Comparison of ENCODE assay signal across 33 mouse cellular contexts in the genomic region with DNA sequence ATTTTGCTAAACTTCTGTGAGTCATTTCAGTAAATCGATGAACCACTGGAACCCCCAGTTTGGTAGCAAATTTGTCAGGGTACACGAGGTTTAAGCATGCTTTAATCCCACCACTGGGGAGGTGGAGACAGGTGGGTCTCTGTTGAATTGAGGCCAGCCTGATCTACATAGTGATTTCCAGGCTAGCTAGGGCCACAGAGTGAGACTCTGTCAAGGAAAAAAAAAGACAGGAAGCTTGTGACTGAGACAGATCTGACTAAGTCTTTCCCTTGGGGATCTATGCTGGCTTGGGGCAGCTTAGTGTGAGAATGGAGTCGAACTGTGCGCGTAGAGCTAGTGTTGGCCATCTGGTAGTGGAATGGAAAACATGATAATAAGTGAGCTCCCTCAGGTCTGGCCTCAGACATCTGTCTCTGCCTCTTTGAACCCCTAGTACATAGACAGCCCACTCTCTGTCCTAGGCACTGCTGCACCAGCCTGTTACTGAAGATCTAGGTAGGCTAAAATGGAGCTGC. TPM values are rescaled to one million over a fixed set of nuclear protein-coding genes. Genes with fewer than 3 reads are reported as not detected.
A peak's percentile ranks its signal among the peaks of the same experiment; 100 is the strongest.
DNase-seq lines count a peak whose midpoint lies in the region; ATAC-seq and TF ChIP-seq lines count a peak whose summit lies in the region.
"Had no signal": no experiment of that assay in that cellular context is flagged by ENCODE, and none has a peak within 500 bp of the region (broad histone marks: within the 10 kb centered on the region; RNA-seq: fewer than 3 reads in every experiment).

No protein-coding gene starts in this region.

- no peaks in the 10 kb centered on the region for H3K27me3 ChIP-seq in midbrain, embryonic 11.5 days (ENCODE audit: control insufficient read depth, insufficient read depth, low read length)
- no peaks in the 10 kb centered on the region for H3K27me3 ChIP-seq in midbrain, postnatal 0 days (ENCODE audit: insufficient read depth, low read length)
- H3K27me3 ChIP-seq: embryonic facial prominence, embryonic 15.5 days; forebrain, embryonic 13.5 days; hindbrain, embryonic 15.5 days; intestine, embryonic 15.5 days; liver, embryonic 15.5 days; neural tube, embryonic 13.5 days; stomach, embryonic 15.5 days had no signal

- H3K27ac ChIP-seq in gastrocnemius, adult 2 months, result peak overlapping the region; percentile 48
- no peak overlapping the region for H3K27ac ChIP-seq in midbrain, embryonic 11.5 days (ENCODE audit: low read depth, low read length)
- no peak overlapping the region for H3K27ac ChIP-seq in midbrain, postnatal 0 days (ENCODE audit: low read depth, low read length)
- H3K27ac ChIP-seq: embryonic facial prominence, embryonic 10.5 days; embryonic facial prominence, embryonic 15.5 days; forebrain, embryonic 13.5 days; heart, adult 2 months; hindbrain, embryonic 10.5 days; hindbrain, embryonic 15.5 days; intestine, embryonic 15.5 days; kidney, postnatal 0 days; liver, embryonic 15.5 days; lung, embryonic 15.5 days; midbrain, embryonic 10.5 days; neural tube, embryonic 13.5 days; stomach, embryonic 15.5 days had no signal

- H3K4me2 ChIP-seq in midbrain, embryonic 11.5 days, result no peak overlapping the region
- H3K4me2 ChIP-seq in midbrain, postnatal 0 days (ENCODE audit: low read depth, low read length, poor library complexity, severe bottlenecking), result no peak overlapping the region
- H3K4me2 ChIP-seq: embryonic facial prominence, embryonic 15.5 days; forebrain, embryonic 13.5 days; hindbrain, embryonic 15.5 days; intestine, embryonic 15.5 days; liver, embryonic 15.5 days; lung, embryonic 15.5 days; neural tube, embryonic 13.5 days; stomach, embryonic 15.5 days had no signal

- H3K36me3 ChIP-seq in midbrain, embryonic 11.5 days (ENCODE audit: control insufficient read depth, insufficient read depth, low read length), result no peaks in the 10 kb centered on the region
- H3K36me3 ChIP-seq in midbrain, postnatal 0 days (ENCODE audit: insufficient read depth, low read length), result no peaks in the 10 kb centered on the region
- H3K36me3 ChIP-seq: embryonic facial prominence, embryonic 10.5 days; embryonic facial prominence, embryonic 15.5 days; hindbrain, embryonic 10.5 days; hindbrain, embryonic 15.5 days; intestine, embryonic 15.5 days; liver, embryonic 15.5 days; lung, embryonic 15.5 days; midbrain, embryonic 10.5 days; neural tube, embryonic 13.5 days; stomach, embryonic 15.5 days had no signal

- no peak for DNase-seq in gastrocnemius, adult 2 months
- no peak for DNase-seq in gastrocnemius, postnatal 25 days
- DNase-seq in midbrain, embryonic 11.5 days (ENCODE audit: low spot score, missing footprints), result peak; percentile 64
- no peak for DNase-seq in midbrain, postnatal 0 days (ENCODE audit: low spot score)
- DNase-seq in T-cell, adult 2 months (ENCODE audit: low spot score), result no peak
- DNase-seq in layer of hippocampus, postnatal 14 days (ENCODE audit: low spot score in 2 of 2), result no peak

- 79% methylated on average over 5 of the region's 5 CpGs for WGBS in midbrain, embryonic 11.5 days
- WGBS in midbrain, postnatal 0 days, result 56% methylated on average over 5 of the region's 5 CpGs

- H3K9ac ChIP-seq in midbrain, embryonic 11.5 days (ENCODE audit: low read length), result no peak overlapping the region
- no peak overlapping the region for H3K9ac ChIP-seq in midbrain, postnatal 0 days (replicated peaks; ENCODE audit: low read length, poor library complexity, severe bottlenecking)
- H3K9ac ChIP-seq: embryonic facial prominence, embryonic 15.5 days; forebrain, embryonic 13.5 days; hindbrain, embryonic 15.5 days; intestine, embryonic 15.5 days; liver, embryonic 15.5 days; lung, embryonic 15.5 days; neural tube, embryonic 13.5 days; stomach, embryonic 15.5 days had no signal

- no peaks in the 10 kb centered on the region for H3K4me1 ChIP-seq in midbrain, embryonic 11.5 days (ENCODE audit: control insufficient read depth, insufficient read depth, low read length)
- H3K4me1 ChIP-seq in midbrain, postnatal 0 days (ENCODE audit: insufficient read depth, low read length), result no peaks in the 10 kb centered on the region
- H3K4me1 ChIP-seq: embryonic facial prominence, embryonic 10.5 days; forebrain, embryonic 13.5 days; hindbrain, embryonic 15.5 days; lung, embryonic 15.5 days; neural tube, embryonic 13.5 days; stomach, embryonic 15.5 days had no signal

- no peak for ATAC-seq in midbrain, embryonic 11.5 days (ENCODE audit: low FRiP score)
- no peak for ATAC-seq in midbrain, postnatal 0 days (ENCODE audit: low FRiP score)
- ATAC-seq in activated CD4-positive, CD25-positive, alpha-beta regulatory T cell, adult 4 months, result peak; percentile 63
- ATAC-seq: forebrain, embryonic 13.5 days; intestine, embryonic 15.5 days; midbrain, embryonic 16.5 days had no signal

- intact Hi-C loops in gastrocnemius, adult 2 months (cut with DNase I), result no loop called here

- TF ChIP-seq CTCF in gastrocnemius, adult 2 months (IDR thresholded peaks at IDR 0.05), result no peak
- TF ChIP-seq CTCF in midbrain, postnatal 0 days (IDR thresholded peaks at IDR 0.05), result no peak

- no peak overlapping the region for H3K4me3 ChIP-seq in gastrocnemius, adult 2 months
- H3K4me3 ChIP-seq in midbrain, embryonic 11.5 days (ENCODE audit: low read depth, low read length), result no peak overlapping the region
- no peak overlapping the region for H3K4me3 ChIP-seq in midbrain, postnatal 0 days (ENCODE audit: low read depth, low read length)
- H3K4me3 ChIP-seq: embryonic facial prominence, embryonic 10.5 days; embryonic facial prominence, embryonic 15.5 days; forebrain, embryonic 13.5 days; heart, adult 2 months; hindbrain, embryonic 10.5 days; hindbrain, embryonic 15.5 days; intestine, embryonic 15.5 days; liver, embryonic 15.5 days; lung, embryonic 15.5 days; midbrain, embryonic 10.5 days; myocyte; neural tube, embryonic 13.5 days; stomach, embryonic 15.5 days had no signal

- no peaks in the 10 kb centered on the region for H3K9me3 ChIP-seq in midbrain, embryonic 11.5 days (ENCODE audit: control insufficient read depth, low read length)
- no peaks in the 10 kb centered on the region for H3K9me3 ChIP-seq in midbrain, postnatal 0 days (ENCODE audit: low read length)
- H3K9me3 ChIP-seq: embryonic facial prominence, embryonic 10.5 days; embryonic facial prominence, embryonic 15.5 days; hindbrain, embryonic 10.5 days; hindbrain, embryonic 15.5 days; intestine, embryonic 15.5 days; liver, embryonic 15.5 days; lung, embryonic 15.5 days; midbrain, embryonic 10.5 days; neural tube, embryonic 13.5 days; stomach, embryonic 15.5 days had no signal

RNA-seq across cellular contexts. Expression of gene Gstp2, which starts 6.8 kb away (rescaled TPM):
- 100 to 1,000 TPM; 169 to 183 TPM for total RNA-seq in gastrocnemius, adult 2 months (2021)
- total RNA-seq in gastrocnemius, postnatal 25 days (2021), result 100 to 1,000 TPM; 118 to 133 TPM
- 1.1 and 3.8 TPM in 2 replicates for polyA plus RNA-seq in midbrain, embryonic 11.5 days (2014; fragmentation: Nextera tagmentation; extraction: Ambion mirVana)
- total RNA-seq in midbrain, postnatal 0 days (2014; rRNA removed), result 3.6 TPM in 1 of 2 replicates, not detected in the other
- 2.4 and 4.1 TPM in 2 replicates for polyA plus RNA-seq in midbrain, postnatal 0 days (2015; fragmentation: Nextera tagmentation; extraction: Ambion mirVana)
- 10 to 100 TPM; 11.1 to 23.5 TPM for polyA plus RNA-seq in activated CD4-positive, CD25-positive, alpha-beta regulatory T cell, adult 4 months (2017; shearing (Covaris generic))
- 10 to 100 TPM; 25.9 to 48.3 TPM for total RNA-seq in layer of hippocampus, postnatal 14 days (2021)
- total RNA-seq: G1E; megakaryocyte progenitor cell, adult 5-6 weeks had no signal

RNA-seq across cellular contexts. Expression of gene Gstp3, which starts 6.8 kb away (rescaled TPM):
- total RNA-seq in gastrocnemius, adult 2 months (2021), result not detected
- total RNA-seq in gastrocnemius, postnatal 25 days (2021), result not detected
- not detected in 2 replicates for polyA plus RNA-seq in midbrain, embryonic 11.5 days (2014; fragmentation: Nextera tagmentation; extraction: Ambion mirVana)
- not detected in 2 replicates for total RNA-seq in midbrain, postnatal 0 days (2014; rRNA removed)
- polyA plus RNA-seq in midbrain, postnatal 0 days (2015; fragmentation: Nextera tagmentation; extraction: Ambion mirVana), result not detected in 2 replicates
- 100 to 1,000 TPM; 202 to 218 TPM for polyA plus RNA-seq in activated CD4-positive, CD25-positive, alpha-beta regulatory T cell, adult 4 months (2017; shearing (Covaris generic))
- total RNA-seq in layer of hippocampus, postnatal 14 days (2021), result not detected
- total RNA-seq: gastrocnemius, postnatal 14 days; heart, adult 2 months; heart, postnatal 14 days; layer of hippocampus, adult 8-10 months; layer of hippocampus, postnatal 36 days; left cerebral cortex, postnatal 4 days had no signal
- polyA plus RNA-seq: embryonic facial prominence, embryonic 10.5 days; forebrain, embryonic 13.5 days; heart, embryonic 14.5 days; hindbrain, embryonic 10.5 days; hindbrain, embryonic 15.5 days; kidney, postnatal 0 days; midbrain, embryonic 16.5 days; neural tube, embryonic 13.5 days had no signal

RNA-seq across cellular contexts. Expression of gene Gstp1, which starts 14.8 kb away (rescaled TPM):
- 100 to 1,000 TPM; 386 to 408 TPM for total RNA-seq in gastrocnemius, adult 2 months (2021)
- 100 to 1,000 TPM; 344 to 356 TPM for total RNA-seq in gastrocnemius, postnatal 25 days (2021)
- polyA plus RNA-seq in midbrain, embryonic 11.5 days (2014; fragmentation: Nextera tagmentation; extraction: Ambion mirVana), result 337 and 342 TPM in 2 replicates
- 268 and 350 TPM in 2 replicates for total RNA-seq in midbrain, postnatal 0 days (2014; rRNA removed)
- 665 and 685 TPM in 2 replicates for polyA plus RNA-seq in midbrain, postnatal 0 days (2015; fragmentation: Nextera tagmentation; extraction: Ambion mirVana)
- 100 to 1,000 TPM; 481 to 485 TPM for polyA plus RNA-seq in activated CD4-positive, CD25-positive, alpha-beta regulatory T cell, adult 4 months (2017; shearing (Covaris generic))
- total RNA-seq in layer of hippocampus, postnatal 14 days (2021), result 100 to 1,000 TPM; 264 to 267 TPM

RNA-seq across cellular contexts. Expression of gene Cabp2, which starts 28.8 kb away (rescaled TPM):
- total RNA-seq in gastrocnemius, adult 2 months (2021), result not detected
- not detected for total RNA-seq in gastrocnemius, postnatal 25 days (2021)
- polyA plus RNA-seq in midbrain, embryonic 11.5 days (2014; fragmentation: Nextera tagmentation; extraction: Ambion mirVana), result not detected in 2 replicates
- total RNA-seq in midbrain, postnatal 0 days (2014; rRNA removed), result not detected in 2 replicates
- polyA plus RNA-seq in midbrain, postnatal 0 days (2015; fragmentation: Nextera tagmentation; extraction: Ambion mirVana), result not detected in 2 replicates
- not detected for polyA plus RNA-seq in activated CD4-positive, CD25-positive, alpha-beta regulatory T cell, adult 4 months (2017; shearing (Covaris generic))
- total RNA-seq in layer of hippocampus, postnatal 14 days (2021), result not detected
- total RNA-seq: adrenal gland, adult 18-20 months; G1E; gastrocnemius, postnatal 14 days; heart, adult 2 months; heart, postnatal 14 days; layer of hippocampus, adult 8-10 months; layer of hippocampus, postnatal 36 days; left cerebral cortex, postnatal 4 days; megakaryocyte progenitor cell, adult 5-6 weeks had no signal
- polyA plus RNA-seq: embryonic facial prominence, embryonic 10.5 days; embryonic facial prominence, embryonic 15.5 days; forebrain, embryonic 13.5 days; G1E; heart, adult 2 months; heart, embryonic 14.5 days; hindbrain, embryonic 10.5 days; hindbrain, embryonic 15.5 days; limb, embryonic 14.5 days; lung, embryonic 15.5 days; midbrain, embryonic 10.5 days; midbrain, embryonic 16.5 days; myocyte; neural tube, embryonic 13.5 days; small intestine, adult 2 months had no signal

RNA-seq across cellular contexts. Expression of gene Ndufv1, which starts 40.0 kb away (rescaled TPM):
- 100 to 1,000 TPM; 399 to 553 TPM for total RNA-seq in gastrocnemius, adult 2 months (2021)
- total RNA-seq in gastrocnemius, postnatal 25 days (2021), result 100 to 1,000 TPM; 412 to 474 TPM
- 180 TPM in 2 replicates for polyA plus RNA-seq in midbrain, embryonic 11.5 days (2014; fragmentation: Nextera tagmentation; extraction: Ambion mirVana)
- total RNA-seq in midbrain, postnatal 0 days (2014; rRNA removed), result 137 and 237 TPM in 2 replicates
- polyA plus RNA-seq in midbrain, postnatal 0 days (2015; fragmentation: Nextera tagmentation; extraction: Ambion mirVana), result 271 and 281 TPM in 2 replicates
- 100 to 1,000 TPM; 129 to 134 TPM for polyA plus RNA-seq in activated CD4-positive, CD25-positive, alpha-beta regulatory T cell, adult 4 months (2017; shearing (Covaris generic))
- total RNA-seq in layer of hippocampus, postnatal 14 days (2021), result 100 to 1,000 TPM; 234 to 250 TPM
